Mouse (Mus musculus) hindbrain, embryonic 11.5 days (tissue): ENCODE measurements around the gene Stxbp2. TPM values are rescaled to one million over a fixed set of nuclear protein-coding genes. Genes with fewer than 3 reads are reported as not detected.

ENCODE experiments used
- ATAC-seq: fragments of 200-750 bp; cut with Nextera tagmentation; 2 replicates; pipeline ENCODE4 v1.8.0; 2017; ENCODE audit warnings: mild to moderate bottlenecking, moderate TSS enrichment, moderate library complexity; ENCODE audit not compliant: low FRiP score
- DNase-seq: peaks from one replicate; pipeline ENCODE4 v3.0.0-alpha.2; 2015; ENCODE audit warnings: low spot score
- H3K27ac ChIP-seq: fragments of 300-500 bp; sonication (generic); 2 replicates; pipeline ENCODE4 v1.5.1; 2014; ENCODE audit warnings: mild to moderate bottlenecking, low read depth, low read length
- H3K27me3 ChIP-seq: fragments of 300-500 bp; sonication (generic); 2 replicates; pipeline ENCODE4 v1.6.1; 2014; ENCODE audit warnings: mild to moderate bottlenecking, low read length, moderate library complexity, mixed read lengths; ENCODE audit not compliant: control insufficient read depth, insufficient read depth
- H3K36me3 ChIP-seq: fragments of 300-500 bp; sonication (generic); 2 replicates; pipeline ENCODE4 v1.6.1; 2014; ENCODE audit warnings: mild to moderate bottlenecking, low read length, moderate library complexity, mixed read lengths; ENCODE audit not compliant: control insufficient read depth, insufficient read depth
- H3K4me1 ChIP-seq: fragments of 300-500 bp; sonication (generic); replicated peaks from 2 replicates; pipeline ENCODE4 v1.6.1; 2014; ENCODE audit warnings: low read length, mixed read lengths; ENCODE audit not compliant: control insufficient read depth, insufficient read depth
- H3K4me2 ChIP-seq: fragments of 300-500 bp; sonication (generic); replicated peaks from 2 replicates; pipeline ENCODE4 v1.6.1; 2014; ENCODE audit warnings: mild to moderate bottlenecking, low read depth, low read length
- H3K4me3 ChIP-seq: fragments of 300-500 bp; sonication (generic); 2 replicates; pipeline ENCODE4 v1.5.1; 2014; ENCODE audit warnings: low read depth, low read length
- H3K9ac ChIP-seq: fragments of 300-500 bp; sonication (generic); 2 replicates; pipeline ENCODE4 v1.6.1; 2014; ENCODE audit warnings: low read depth, low read length
- H3K9me3 ChIP-seq: fragments of 300-500 bp; sonication (generic); 2 replicates; pipeline ENCODE4 v1.6.1; 2016; ENCODE audit warnings: low read length; ENCODE audit not compliant: control insufficient read depth
- WGBS: fragments of 180-500 bp; shearing (Covaris S2); extraction: QIAGEN DNeasy Blood & Tissue Kit; methylation state at CpG from one replicate; pipeline ENCODE4 v1.1.7; 2014; 5-methylcytosine and 5-hydroxymethylcytosine counted together
- polyA plus RNA-seq: library from polyadenylated mRNA; unstranded; fragments of >200 nt; fragmentation: Nextera tagmentation; extraction: Ambion mirVana; gene quantifications from 2 replicates; pipeline ENCODE4 v1.2.1, GENCODE M21; 2014

Gene Stxbp2
- polyA plus RNA-seq, 1 experiment from 2014 or later, result 24.9 TPM

- no peak for ATAC-seq
- Histone ChIP-seq H3K27me3 (no peaks in the 10 kb centered on the region), H3K36me3 (0 out of 2 replicates have a peak, but pooled peaks cover 6% of the 10 kb centered on the region), H3K4me1 (no peaks in the 10 kb centered on the region), H3K9me3 (no peaks in the 10 kb centered on the region), H3K9ac (no peak overlapping the region), H3K27ac (no peak overlapping the region), H3K4me3 (no peak overlapping the region), H3K4me2 (no peak overlapping the region)
- no peak for DNase-seq
- 94% methylated on average over 5 of the region's 5 CpGs for WGBS
These were observed 48.9 kb downstream of the Stxbp2 start for GRCm38 (mm10) chr8:3679656-3680055.

DNA sequence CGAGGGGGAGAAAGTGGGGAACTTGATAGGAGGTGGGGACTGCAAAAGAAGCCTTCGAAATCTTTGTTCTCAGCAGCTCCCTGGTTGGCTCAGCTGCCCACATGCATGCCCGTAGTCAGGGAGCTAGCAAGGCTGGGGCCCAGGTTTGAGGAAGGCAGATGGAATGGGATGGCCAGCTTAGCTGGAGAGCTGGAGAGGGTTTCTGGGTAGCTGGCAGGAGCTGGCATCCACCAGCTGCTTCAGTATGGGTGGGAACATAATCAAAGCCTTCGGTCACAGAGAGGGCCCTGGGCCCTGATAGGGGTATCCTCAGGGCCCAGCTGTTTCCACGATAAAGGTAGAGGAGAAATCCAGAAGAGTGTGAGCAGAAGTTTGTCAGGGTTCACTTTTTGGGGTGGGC, 51.7 kb downstream of the Stxbp2 start:
- 0 out of 2 replicates have a peak, but pooled peaks cover 6% of the 10 kb centered on the region for H3K36me3 ChIP-seq
- no peak overlapping the region for H3K4me3 ChIP-seq
- no peaks in the 10 kb centered on the region for H3K9me3 ChIP-seq
- no peaks in the 10 kb centered on the region for H3K4me1 ChIP-seq
- DNase-seq (no peak), ATAC-seq (no peak)
- no peak overlapping the region for H3K27ac ChIP-seq
- H3K4me2 ChIP-seq, result no peak overlapping the region
- H3K27me3 ChIP-seq, result no peaks in the 10 kb centered on the region
- 90% methylated on average over 5 of the region's 5 CpGs for WGBS
- H3K9ac ChIP-seq, result no peak overlapping the region

- Histone ChIP-seq H3K4me1 (no peaks in the 10 kb centered on the region), H3K9me3 (no peaks in the 10 kb centered on the region), H3K36me3 (0 out of 2 replicates have a peak, but pooled peaks cover 6% of the 10 kb centered on the region), H3K4me2 (no peak overlapping the region), H3K27ac (no peak overlapping the region), H3K27me3 (no peaks in the 10 kb centered on the region), H3K4me3 (no peak overlapping the region), H3K9ac (no peak overlapping the region)
- 81% methylated on average over 6 of the region's 6 CpGs for WGBS
- ATAC-seq, result no peak
- DNase-seq, result no peak
These were observed 52.8 kb downstream of the Stxbp2 start for GRCm38 (mm10) chr8:3683408-3684176.

DNA sequence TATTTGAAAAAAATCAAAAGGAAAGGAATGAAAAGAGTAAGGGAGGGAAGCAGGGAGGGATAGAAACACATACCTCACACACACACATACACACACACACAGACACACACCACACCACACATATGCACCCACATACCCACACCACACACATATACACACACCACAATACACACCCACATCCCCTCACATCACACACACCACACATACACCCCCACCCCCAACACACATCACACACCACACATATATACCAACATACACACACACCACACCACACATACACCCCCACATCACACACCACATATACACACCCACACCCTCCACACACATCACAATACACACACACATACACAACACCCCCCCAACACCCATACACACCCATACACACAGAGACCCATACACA, 53.8 kb downstream of the Stxbp2 start:
- H3K4me1 ChIP-seq, result no peaks in the 10 kb centered on the region
- H3K9ac ChIP-seq, result no peak overlapping the region
- H3K27ac ChIP-seq, result no peak overlapping the region
- peak; percentile 20; the same call in 1 of the 2 replicates for ATAC-seq
- H3K4me2 ChIP-seq, result no peak overlapping the region
- DNase-seq, result no peak
- no peaks in the 10 kb centered on the region for H3K9me3 ChIP-seq
- H3K36me3 ChIP-seq, result 0 out of 2 replicates have a peak, but pooled peaks cover 3% of the 10 kb centered on the region
- H3K4me3 ChIP-seq, result no peak overlapping the region
- no peaks in the 10 kb centered on the region for H3K27me3 ChIP-seq

GRCm38 (mm10) chr8:3685422-3685821, 54.7 kb downstream of the Stxbp2 start:
- no peak overlapping the region for H3K27ac ChIP-seq
- ATAC-seq, result no peak

DNA sequence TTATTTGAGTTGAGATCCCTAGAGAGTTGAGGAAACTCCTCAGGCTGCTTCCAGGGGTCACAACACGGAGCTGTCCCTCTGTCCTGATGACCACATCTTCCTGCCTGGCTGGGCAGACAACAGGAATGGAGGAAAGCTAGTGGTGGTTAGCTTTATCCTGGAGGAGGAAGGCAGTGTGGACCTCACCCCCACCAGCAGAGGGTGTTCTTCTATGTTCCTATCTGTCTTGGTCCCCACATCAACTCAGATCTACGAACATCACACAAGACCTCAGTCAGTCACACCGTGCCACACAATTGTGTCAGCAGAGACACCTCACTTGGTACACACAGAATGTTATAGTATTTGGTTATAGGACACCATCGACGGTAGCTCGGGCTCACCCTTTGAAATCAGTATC, 56.8 kb downstream of the Stxbp2 start:
- ATAC-seq (no peak), DNase-seq (no peak)
- Histone ChIP-seq H3K4me3 (no peak overlapping the region), H3K9ac (no peak overlapping the region), H3K4me1 (no peaks in the 10 kb centered on the region), H3K27me3 (no peaks in the 10 kb centered on the region), H3K36me3 (no peaks in the 10 kb centered on the region), H3K9me3 (no peaks in the 10 kb centered on the region), H3K4me2 (no peak overlapping the region), H3K27ac (no peak overlapping the region)
- 69% methylated on average over 6 of the region's 6 CpGs for WGBS

More at GRCm38 (mm10) chr8:3685422-3685821, 54.7 kb downstream of the Stxbp2 start:
- Histone ChIP-seq H3K9ac (no peak overlapping the region), H3K36me3 (no peaks in the 10 kb centered on the region), H3K4me3 (no peak overlapping the region), H3K4me2 (no peak overlapping the region), H3K27me3 (no peaks in the 10 kb centered on the region), H3K4me1 (no peaks in the 10 kb centered on the region), H3K9me3 (no peaks in the 10 kb centered on the region)
- 67% methylated on average over 5 of the region's 5 CpGs for WGBS
- DNase-seq, result no peak

DNA sequence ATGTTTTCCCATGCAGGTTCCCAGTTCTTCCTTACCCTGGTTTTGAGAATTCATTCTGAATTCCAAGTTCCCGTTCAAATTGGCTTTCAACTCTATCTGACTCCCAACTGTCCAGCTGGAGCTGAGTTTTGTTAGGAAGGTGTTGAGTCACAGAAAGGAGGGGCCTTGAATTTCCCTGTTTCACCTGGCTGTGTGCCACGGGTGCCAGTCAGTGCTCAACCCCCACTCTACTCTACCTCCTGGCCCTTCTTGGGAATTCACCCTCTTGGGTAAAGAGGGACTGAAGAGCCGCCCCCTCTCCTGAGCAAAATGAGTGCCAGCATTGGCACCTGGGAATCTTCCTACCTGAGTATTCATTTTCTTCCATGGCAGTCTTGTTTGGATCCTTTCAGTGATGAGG, 60.0 kb downstream of the Stxbp2 start:
- DNase-seq, result no peak
- H3K27me3 ChIP-seq, result no peaks in the 10 kb centered on the region
- H3K4me2 ChIP-seq, result no peak overlapping the region
- ATAC-seq, result no peak
- no peaks in the 10 kb centered on the region for H3K9me3 ChIP-seq
- H3K36me3 ChIP-seq, result no peaks in the 10 kb centered on the region
- H3K27ac ChIP-seq, result no peak overlapping the region
- no peaks in the 10 kb centered on the region for H3K4me1 ChIP-seq
- 86% methylated on average over 3 of the region's 3 CpGs for WGBS
- H3K9ac ChIP-seq, result no peak overlapping the region
- H3K4me3 ChIP-seq, result no peak overlapping the region

Other genes with a start within 250 kb of the Stxbp2 start
- 9.2 and 10.9 TPM in 2 replicates for gene Arhgef18, start 237.9 kb upstream of the Stxbp2 start, polyA plus RNA-seq
- 2.4 and 3.1 TPM in 2 replicates for gene Pex11g, start 163.3 kb upstream of the Stxbp2 start, polyA plus RNA-seq
- gene Tex45, start 160.1 kb upstream of the Stxbp2 start, polyA plus RNA-seq, result not detected in 2 replicates
- 31.2 and 39.3 TPM in 2 replicates for gene Zfp358, start 137.8 kb upstream of the Stxbp2 start, polyA plus RNA-seq
- gene Mcoln1, start 130.5 kb upstream of the Stxbp2 start, polyA plus RNA-seq, result 36.8 and 49.5 TPM in 2 replicates
- 17.4 and 19.9 TPM in 2 replicates for gene Pnpla6, start 115.6 kb upstream of the Stxbp2 start, polyA plus RNA-seq
- 3.2 and 3.9 TPM in 2 replicates for gene C330021F23Rik, start 63.0 kb upstream of the Stxbp2 start, polyA plus RNA-seq
- gene Camsap3, start 43.7 kb upstream of the Stxbp2 start, polyA plus RNA-seq, result 13.3 and 15.3 TPM in 2 replicates
- gene Xab2, start 9.6 kb upstream of the Stxbp2 start, polyA plus RNA-seq, result 47.5 and 58.1 TPM in 2 replicates
- gene Pet100, start 9.4 kb upstream of the Stxbp2 start, polyA plus RNA-seq, result 96.3 and 102 TPM in 2 replicates
- gene Pcp2, start 5.4 kb upstream of the Stxbp2 start, polyA plus RNA-seq, result 0.31 and 0.33 TPM in 2 replicates
- 0.18 TPM in 1 of 2 replicates, not detected in the other for gene Retn, start 24.8 kb downstream of the Stxbp2 start, polyA plus RNA-seq
- gene Mcemp1, start 34.8 kb downstream of the Stxbp2 start, polyA plus RNA-seq, result 0.19 TPM in 1 of 2 replicates, not detected in the other
- gene Fcor, start 41.4 kb downstream of the Stxbp2 start, polyA plus RNA-seq, result 7.2 and 8.1 TPM in 2 replicates
- gene Trappc5, start 45.3 kb downstream of the Stxbp2 start, polyA plus RNA-seq, result 34.2 and 40.8 TPM in 2 replicates
- gene Fcer2a, start 63.2 kb downstream of the Stxbp2 start, polyA plus RNA-seq, result 0.15 and 0.49 TPM in 2 replicates
- 0.39 TPM in 1 of 2 replicates, not detected in the other for gene Clec4g, start 89.7 kb downstream of the Stxbp2 start, polyA plus RNA-seq
- gene Cd209a, start 118.0 kb downstream of the Stxbp2 start, polyA plus RNA-seq, result not detected in 2 replicates
- not detected in 2 replicates for gene Cd209e, start 223.4 kb downstream of the Stxbp2 start, polyA plus RNA-seq
- gene Cd209d, start 247.6 kb downstream of the Stxbp2 start, polyA plus RNA-seq, result not detected in 2 replicates